Mouse (Mus musculus) MN1 (cell line): ENCODE results near the gene Dlgap4.
A peak's percentile ranks its signal among the peaks of the same experiment; 100 is the strongest.

Experiments used
- DNase-seq: peaks from one replicate; pipeline ENCODE4 v3.0.0-alpha.2; 2016; ENCODE audit warnings: low spot score

The Dlgap4 gene

GRCm38 (mm10) chr2:156717320-156718281, 104.1 kb downstream of the Dlgap4 start:
- peak; percentile 55 for DNase-seq

- peak; percentile 74 for DNase-seq
Observed at GRCm38 (mm10) chr2:156718793-156719192, 105.3 kb downstream of the Dlgap4 start.

- peak; percentile 30 for DNase-seq
Observed at GRCm38 (mm10) chr2:156719549-156720312, 106.2 kb downstream of the Dlgap4 start.

- DNase-seq = no peak
Observed at GRCm38 (mm10) chr2:156720313-156720674, 106.8 kb downstream of the Dlgap4 start.

- peak; percentile 96 for DNase-seq
Observed at GRCm38 (mm10) chr2:156720675-156721553, 107.4 kb downstream of the Dlgap4 start.

- no peak for DNase-seq
Observed at GRCm38 (mm10) chr2:156721554-156722070, 108.1 kb downstream of the Dlgap4 start.

- DNase-seq = peak; percentile 83
Observed at GRCm38 (mm10) chr2:156722071-156722575, 108.6 kb downstream of the Dlgap4 start.

- DNase-seq = no peak
Observed at GRCm38 (mm10) chr2:156722752-156723151, 109.2 kb downstream of the Dlgap4 start.

GRCm38 (mm10) chr2:156723899-156724523, 110.5 kb downstream of the Dlgap4 start:
- no peak for DNase-seq

- peak; percentile 72 for DNase-seq
Observed at GRCm38 (mm10) chr2:156724871-156725270, 111.4 kb downstream of the Dlgap4 start.

GRCm38 (mm10) chr2:156726344-156726743, 112.8 kb downstream of the Dlgap4 start:
- DNase-seq = peak; percentile 31

GRCm38 (mm10) chr2:156726878-156727277, 113.4 kb downstream of the Dlgap4 start:
- no peak for DNase-seq

- DNase-seq = peak; percentile 53
Observed at GRCm38 (mm10) chr2:156729537-156730469, 116.3 kb downstream of the Dlgap4 start.

GRCm38 (mm10) chr2:156730501-156730921, 117.0 kb downstream of the Dlgap4 start:
- peak; percentile 31 for DNase-seq

- no peak for DNase-seq
Observed at GRCm38 (mm10) chr2:156731592-156731991, 118.1 kb downstream of the Dlgap4 start.

GRCm38 (mm10) chr2:156732109-156732508, 118.6 kb downstream of the Dlgap4 start:
- no peak for DNase-seq

GRCm38 (mm10) chr2:156735761-156736335, 122.3 kb downstream of the Dlgap4 start:
- DNase-seq = no peak

GRCm38 (mm10) chr2:156736846-156737245, 123.3 kb downstream of the Dlgap4 start:
- DNase-seq = no peak

GRCm38 (mm10) chr2:156737976-156738375, 124.5 kb downstream of the Dlgap4 start:
- no peak for DNase-seq
